Mouse (Mus musculus): Measurements from ENCODE around the gene Hibadh.

The Hibadh gene

GRCm38 (mm10) chr6:52505777-52506755 is 134.1 kb downstream of the Hibadh start:
- ATAC-seq (ENCODE audit: insufficient number of reproducible peaks, low FRiP score, low TSS enrichment): no peak

- peak; percentile 78 for ATAC-seq (ENCODE audit: insufficient number of reproducible peaks, low FRiP score, low TSS enrichment)
Observed at GRCm38 (mm10) chr6:52504676-52505460, 135.3 kb downstream of the Hibadh start.

- ATAC-seq (ENCODE audit: insufficient number of reproducible peaks, low FRiP score, low TSS enrichment): no peak
Observed at GRCm38 (mm10) chr6:52502986-52503385, 137.2 kb downstream of the Hibadh start.

GRCm38 (mm10) chr6:52501479-52501878 is 138.7 kb downstream of the Hibadh start:
- no peak for ATAC-seq (ENCODE audit: insufficient number of reproducible peaks, low FRiP score, low TSS enrichment)
